Mouse (Mus musculus) splenic B cell, adult 2 months (primary cell): Measurements from ENCODE around the gene Lrrc49.

Experiments
- DNase-seq: peaks from one replicate; pipeline ENCODE4 v3.0.0-alpha.2; 2011; ENCODE audit warnings: low read depth, low spot score
- H3K27me3 ChIP-seq: 2 replicates; pipeline ENCODE4 v1.6.1; 2012; ENCODE audit warnings: mild to moderate bottlenecking, low read length, moderate library complexity, mixed read lengths; ENCODE audit not compliant: control insufficient read depth, poor library complexity, insufficient read depth, severe bottlenecking
- H3K36me3 ChIP-seq: 2 replicates; pipeline ENCODE4 v1.6.1; 2012; ENCODE audit warnings: mild to moderate bottlenecking, low read length, moderate library complexity, mixed read lengths; ENCODE audit not compliant: control insufficient read depth, poor library complexity, insufficient read depth, severe bottlenecking

Lrrc49 gene

GRCm38 (mm10) chr9:60558507-60558906, 129.5 kb downstream of the Lrrc49 start:
- H3K36me3 ChIP-seq = no peaks in the 10 kb centered on the region
- DNase-seq = no peak
- no peaks in the 10 kb centered on the region for H3K27me3 ChIP-seq

- DNase-seq = no peak
- no peaks in the 10 kb centered on the region for H3K27me3 ChIP-seq
- no peaks in the 10 kb centered on the region for H3K36me3 ChIP-seq
These were observed 136.7 kb downstream of the Lrrc49 start for GRCm38 (mm10) chr9:60551238-60551637.

- no peaks in the 10 kb centered on the region for H3K27me3 ChIP-seq
- DNase-seq = peak; percentile 2
- no peaks in the 10 kb centered on the region for H3K36me3 ChIP-seq
These were observed 139.8 kb downstream of the Lrrc49 start for GRCm38 (mm10) chr9:60548182-60548581.

GRCm38 (mm10) chr9:60546169-60546568, 141.8 kb downstream of the Lrrc49 start:
- H3K36me3 ChIP-seq = no peaks in the 10 kb centered on the region
- no peaks in the 10 kb centered on the region for H3K27me3 ChIP-seq
- DNase-seq = no peak

- Histone ChIP-seq H3K36me3 (no peaks in the 10 kb centered on the region), H3K27me3 (no peaks in the 10 kb centered on the region)
- DNase-seq = no peak
These were observed 142.4 kb downstream of the Lrrc49 start for GRCm38 (mm10) chr9:60545361-60546096.

GRCm38 (mm10) chr9:60543422-60544015, 144.4 kb downstream of the Lrrc49 start:
- Histone ChIP-seq H3K27me3 (no peaks in the 10 kb centered on the region), H3K36me3 (no peaks in the 10 kb centered on the region)
- DNase-seq = no peak

GRCm38 (mm10) chr9:60530310-60530709, 157.6 kb downstream of the Lrrc49 start:
- no peak for DNase-seq
- H3K27me3 ChIP-seq = no peaks in the 10 kb centered on the region

GRCm38 (mm10) chr9:60529348-60530243, 158.4 kb downstream of the Lrrc49 start:
- Histone ChIP-seq H3K36me3 (no peaks in the 10 kb centered on the region), H3K27me3 (no peaks in the 10 kb centered on the region)
- DNase-seq = no peak

More at GRCm38 (mm10) chr9:60530310-60530709, 157.6 kb downstream of the Lrrc49 start:
- H3K36me3 ChIP-seq = no peaks in the 10 kb centered on the region

- Histone ChIP-seq H3K36me3 (no peaks in the 10 kb centered on the region), H3K27me3 (no peaks in the 10 kb centered on the region)
- DNase-seq = no peak
These were observed 159.7 kb downstream of the Lrrc49 start for GRCm38 (mm10) chr9:60528269-60528668.

GRCm38 (mm10) chr9:60527836-60528235, 160.1 kb downstream of the Lrrc49 start:
- DNase-seq = no peak
- no peaks in the 10 kb centered on the region for H3K27me3 ChIP-seq
- H3K36me3 ChIP-seq = no peaks in the 10 kb centered on the region

GRCm38 (mm10) chr9:60527051-60527450, 160.9 kb downstream of the Lrrc49 start:
- no peak for DNase-seq
- H3K27me3 ChIP-seq = no peaks in the 10 kb centered on the region
- H3K36me3 ChIP-seq = no peaks in the 10 kb centered on the region

- Histone ChIP-seq H3K36me3 (no peaks in the 10 kb centered on the region), H3K27me3 (no peaks in the 10 kb centered on the region)
- DNase-seq = no peak
These were observed 161.8 kb downstream of the Lrrc49 start for GRCm38 (mm10) chr9:60526195-60526594.

GRCm38 (mm10) chr9:60521806-60522264, 166.1 kb downstream of the Lrrc49 start, which contains the start of gene Thsd4:
TSS of gene Thsd4 (minus strand) at chr9:60522046.
- H3K27me3 ChIP-seq = no peaks in the 10 kb centered on the region
- peak; percentile 22 for DNase-seq
- no peaks in the 10 kb centered on the region for H3K36me3 ChIP-seq

- no peak for DNase-seq
- H3K27me3 ChIP-seq = no peaks in the 10 kb centered on the region
- H3K36me3 ChIP-seq = no peaks in the 10 kb centered on the region
These were observed 166.8 kb downstream of the Lrrc49 start for GRCm38 (mm10) chr9:60521143-60521542.

GRCm38 (mm10) chr9:60519601-60520000, 168.4 kb downstream of the Lrrc49 start:
- H3K36me3 ChIP-seq = no peaks in the 10 kb centered on the region
- DNase-seq = no peak
- H3K27me3 ChIP-seq = no peaks in the 10 kb centered on the region
